Mouse (Mus musculus) MEL (cell line): ENCODE measurements around the gene Ebf4. TPM values are rescaled to one million over a fixed set of nuclear protein-coding genes. Genes with fewer than 3 reads are reported as not detected.

Source experiments
- DNase-seq: peaks from one replicate; pipeline ENCODE4 v3.0.0; 2011; ENCODE audit warnings: low read depth, low spot score
- H3K27ac ChIP-seq: 2 replicates; pipeline ENCODE4 v1.5.1; 2012; ENCODE audit warnings: low read depth, mild to moderate bottlenecking, control low read depth, low read length, moderate library complexity; ENCODE audit not compliant: control insufficient read depth
- H3K27me3 ChIP-seq, 2 experiments: fragments of 150-350 bp in 1 of 2; sonication (generic) in 1 of 2; 2 replicates each; pipeline ENCODE4 v1.6.1; 2012; ENCODE audit warnings: low read length in 2 of 2, mild to moderate bottlenecking in 2 of 2, improper control_type of control experiment in 1 of 2, moderate library complexity in 1 of 2; ENCODE audit not compliant: insufficient read depth in 2 of 2, control insufficient read depth in 1 of 2
- H3K36me3 ChIP-seq, 2 experiments: 2 replicates each; pipeline ENCODE4 v1.6.1; 2012 to 2014; ENCODE audit warnings: low read length in 2 of 2, improper control_type of control experiment in 1 of 2, inconsistent platforms in 1 of 2, mild to moderate bottlenecking in 1 of 2; ENCODE audit not compliant: insufficient read depth in 2 of 2, control insufficient read depth in 1 of 2
- H3K4me1 ChIP-seq, 2 experiments: fragments of 150-350 bp in 1 of 2; sonication (generic) in 1 of 2; 2 replicates each; pipeline ENCODE4 v1.6.1; 2012; ENCODE audit warnings: low read length in 2 of 2, improper control_type of control experiment in 1 of 2, mild to moderate bottlenecking in 1 of 2; ENCODE audit not compliant: insufficient read depth in 2 of 2, control insufficient read depth in 1 of 2
- H3K4me3 ChIP-seq, 2 experiments: fragments of 150-350 bp in 1 of 2; sonication (generic) in 1 of 2; 2 replicates each; pipeline ENCODE4 v1.5.1; 2012; ENCODE audit warnings: low read depth in 2 of 2, low read length in 2 of 2, mild to moderate bottlenecking in 2 of 2, moderate library complexity in 2 of 2, control low read depth in 1 of 2, improper control_type of control experiment in 1 of 2; ENCODE audit not compliant: control insufficient read depth in 1 of 2, insufficient read depth in 1 of 2
- H3K79me2 ChIP-seq: 2 replicates; pipeline ENCODE4 v1.6.1; 2012; ENCODE audit warnings: mild to moderate bottlenecking, low read length, moderate library complexity; ENCODE audit not compliant: control insufficient read depth, poor library complexity, insufficient read depth
- H3K9ac ChIP-seq: 2 replicates; pipeline ENCODE4 v1.6.1; 2012; ENCODE audit warnings: low read depth, mild to moderate bottlenecking, control low read depth, low read length, moderate library complexity; ENCODE audit not compliant: control insufficient read depth, poor library complexity, severe bottlenecking
- H3K9me3 ChIP-seq: fragments of 150-350 bp; sonication (generic); replicated peaks from 2 replicates; pipeline ENCODE4 v1.6.1; 2012; ENCODE audit warnings: mild to moderate bottlenecking, low read length, improper control_type of control experiment, moderate library complexity; ENCODE audit not compliant: insufficient read depth
- CHD1 ChIP-seq: IDR thresholded peaks from 2 replicates; pipeline ENCODE4 v1.6.1; 2012; ENCODE audit warnings: low read depth, mild to moderate bottlenecking, inconsistent platforms, low read length, improper control_type of control experiment
- CHD2 ChIP-seq: IDR thresholded peaks from 2 replicates; pipeline ENCODE4 v1.6.1; 2011; ENCODE audit warnings: low read length, improper control_type of control experiment
- CTCF ChIP-seq, 3 experiments: IDR thresholded peaks in 2 of 3; conservative IDR thresholded peaks in 1 of 3; 2 replicates each; pipeline ENCODE4 v1.5.1; 2011 to 2012; ENCODE audit warnings: low read length in 3 of 3, low read depth in 2 of 3, mild to moderate bottlenecking in 2 of 3, improper control_type of control experiment in 1 of 3, inconsistent platforms in 1 of 3, mixed read lengths in 1 of 3, moderate library complexity in 1 of 3; ENCODE audit not compliant: control insufficient read depth in 1 of 3, insufficient read depth in 1 of 3, poor library complexity in 1 of 3, severe bottlenecking in 1 of 3
- ELF1 ChIP-seq: IDR thresholded peaks from 2 replicates; pipeline ENCODE4 v1.6.1; 2014; ENCODE audit warnings: low read depth, mild to moderate bottlenecking, inconsistent platforms, low read length, improper control_type of control experiment, moderate library complexity
- EP300 ChIP-seq, 2 experiments: IDR thresholded peaks; 2 replicates each; pipeline ENCODE4 v1.6.1; 2011; ENCODE audit warnings: improper control_type of control experiment in 2 of 2, low read length in 2 of 2, low read depth in 1 of 2, mild to moderate bottlenecking in 1 of 2
- ETS1 ChIP-seq: IDR thresholded peaks from 2 replicates; pipeline ENCODE4 v1.6.1; 2012; ENCODE audit warnings: low read depth, mild to moderate bottlenecking, inconsistent platforms, low read length, improper control_type of control experiment, moderate library complexity
- GABPA ChIP-seq: IDR thresholded peaks from 2 replicates; pipeline ENCODE4 v1.6.1; 2012; ENCODE audit warnings: low read depth, mild to moderate bottlenecking, inconsistent platforms, low read length, improper control_type of control experiment, moderate library complexity
- GATA1 ChIP-seq: IDR thresholded peaks from 2 replicates; pipeline ENCODE4 v1.6.1; 2011; ENCODE audit warnings: low read depth, low read length, improper control_type of control experiment
- HCFC1 ChIP-seq: IDR thresholded peaks from 2 replicates; pipeline ENCODE4 v1.6.1; 2012; ENCODE audit warnings: low read depth, mild to moderate bottlenecking, inconsistent platforms, low read length, improper control_type of control experiment, moderate library complexity
- JUND ChIP-seq: IDR thresholded peaks from 2 replicates; pipeline ENCODE4 v1.6.1; 2011; ENCODE audit warnings: low read depth, mild to moderate bottlenecking, improper control_type of control experiment, low read length
- KAT2A ChIP-seq: conservative IDR thresholded peaks from 2 replicates; pipeline ENCODE4 v1.6.1; 2012; ENCODE audit warnings: low read depth, low read length, improper control_type of control experiment, inconsistent platforms
- MAX ChIP-seq: IDR thresholded peaks from 2 replicates; pipeline ENCODE4 v1.6.1; 2011; ENCODE audit warnings: low read length, improper control_type of control experiment
- MXI1 ChIP-seq: IDR thresholded peaks from 2 replicates; pipeline ENCODE4 v1.6.1; 2011; ENCODE audit warnings: mild to moderate bottlenecking, low read depth, low read length, improper control_type of control experiment
- NELFE ChIP-seq: IDR thresholded peaks from 2 replicates; pipeline ENCODE4 v1.6.1; 2011; ENCODE audit warnings: low read depth, low read length, improper control_type of control experiment
- POLR2AphosphoS2 ChIP-seq: IDR thresholded peaks from 2 replicates; pipeline ENCODE4 v1.6.1; 2011; ENCODE audit warnings: low read length, improper control_type of control experiment
- POLR2AphosphoS5 ChIP-seq: IDR thresholded peaks from 2 replicates; pipeline ENCODE4 v1.6.1; 2012; ENCODE audit warnings: low read depth, borderline replicate concordance, mild to moderate bottlenecking, inconsistent platforms, low read length, moderate library complexity, mixed read lengths
- RAD21 ChIP-seq: IDR thresholded peaks from 2 replicates; pipeline ENCODE4 v1.6.1; 2011; ENCODE audit warnings: mild to moderate bottlenecking, low read depth, low read length, improper control_type of control experiment
- SIN3A ChIP-seq: IDR thresholded peaks from 2 replicates; pipeline ENCODE4 v1.6.1; 2012; ENCODE audit warnings: low read length, improper control_type of control experiment, inconsistent platforms
- SMC3 ChIP-seq: IDR thresholded peaks from 2 replicates; pipeline ENCODE4 v1.6.1; 2011; ENCODE audit warnings: low read depth, low read length, improper control_type of control experiment
- TBP ChIP-seq: IDR thresholded peaks from 2 replicates; pipeline ENCODE4 v1.8.0; 2011; ENCODE audit warnings: low read depth, low read length, improper control_type of control experiment
- TCF12 ChIP-seq: IDR thresholded peaks from 2 replicates; pipeline ENCODE4 v1.6.1; 2014; ENCODE audit warnings: low read depth, mild to moderate bottlenecking, inconsistent platforms, low read length, improper control_type of control experiment, moderate library complexity
- UBTF ChIP-seq: IDR thresholded peaks from 2 replicates; pipeline ENCODE4 v1.6.1; 2012; ENCODE audit warnings: low read depth, mild to moderate bottlenecking, inconsistent platforms, low read length, improper control_type of control experiment, moderate library complexity, borderline replicate concordance; ENCODE audit not compliant: insufficient read depth
- USF2 ChIP-seq, 2 experiments: IDR thresholded peaks; 2 replicates each; pipeline ENCODE4 v1.6.1; 2011 to 2012; ENCODE audit warnings: improper control_type of control experiment in 2 of 2, low read length in 2 of 2, borderline replicate concordance in 1 of 2, inconsistent platforms in 1 of 2, low read depth in 1 of 2, mild to moderate bottlenecking in 1 of 2; ENCODE audit not compliant: insufficient read depth in 1 of 2
- ZC3H11A ChIP-seq: IDR thresholded peaks from 2 replicates; pipeline ENCODE4 v1.6.1; 2012; ENCODE audit warnings: low read depth, mild to moderate bottlenecking, inconsistent platforms, low read length, improper control_type of control experiment
- ZNF384 ChIP-seq: IDR thresholded peaks from 2 replicates; pipeline ENCODE4 v1.6.1; 2012; ENCODE audit warnings: low read depth, mild to moderate bottlenecking, inconsistent platforms, low read length, improper control_type of control experiment
- polyA plus RNA-seq, 2 experiments: library from polyadenylated mRNA; stranded (reverse) in 1 of 2; unstranded in 1 of 2; fragments of >175 nt in 1 of 2; fragments of >200 nt in 1 of 2; gene quantifications; 2 replicates each; pipeline versions ENCODE4 v1.2.1 to v1.2.4; 2012; ENCODE audit warnings: low replicate concordance in 2 of 2, low read depth in 1 of 2; ENCODE audit not compliant: insufficient read length in 2 of 2, insufficient read depth in 1 of 2, missing spikeins in 1 of 2
- total RNA-seq: library from RNA; depleted of rRNA; stranded (reverse); fragments of 300-350 nt; gene quantifications from 2 replicates; pipeline ENCODE4 v1.2.3, GENCODE M21; 2012

Ebf4 gene
- total and polyA plus RNA-seq, 3 experiments = 0.12 to 0.72 TPM; not detected in 1

DNA sequence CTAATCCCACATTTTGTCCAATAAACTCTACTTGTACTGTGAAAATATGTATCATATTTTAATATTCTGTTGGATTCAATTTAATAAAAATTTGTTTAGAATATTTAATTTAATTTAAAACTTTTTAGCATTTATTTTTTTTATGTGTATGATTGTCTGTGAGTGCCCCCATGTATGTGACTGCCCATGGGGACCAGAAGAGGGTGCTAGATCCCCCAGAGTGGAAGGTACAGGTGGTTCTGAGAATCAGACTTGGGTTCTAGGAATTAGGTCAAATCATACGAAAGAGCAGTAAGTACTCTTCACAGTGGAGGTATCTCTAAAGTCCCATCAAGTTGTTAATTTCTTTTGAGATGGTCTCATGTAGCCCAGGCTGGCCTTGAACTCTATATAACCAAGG, 32.1 kb downstream of the Ebf4 start:
- H3K4me1 ChIP-seq = peaks cover 3 to 4% of the 10 kb centered on the region in 2 experiments
- H3K36me3 ChIP-seq = peaks cover 0 to 3% of the 10 kb centered on the region in 2 experiments; a peak in 1 of 4 replicates
- no peak overlapping the region for H3K4me3 ChIP-seq
- no peak overlapping the region for H3K9ac ChIP-seq
- H3K27me3 ChIP-seq = no peaks in the 10 kb centered on the region
- peak; percentile 31 for DNase-seq
- H3K27ac ChIP-seq = no peak overlapping the region
- no peaks in the 10 kb centered on the region for H3K9me3 ChIP-seq
- H3K79me2 ChIP-seq = no peaks in the 10 kb centered on the region
- TF ChIP-seq ZC3H11A (peak; percentile 37), CHD1 (no peak), CTCF (IDR thresholded peaks at IDR 0.05 in 2 of 3, conservative IDR thresholded peaks at IDR 0.05 in 1 of 3; ENCODE audit: control insufficient read depth in 1 of 3, insufficient read depth in 1 of 3, low read depth in 2 of 3, low read length in 3 of 3, poor library complexity in 1 of 3, severe bottlenecking in 1 of 3) (peak; percentile 33 to 56 (median 51); a peak in 5 of 6 replicates), MXI1 (no peak), POLR2AphosphoS2 (no peak), RAD21 (peak; percentile 49), SMC3 (peak; percentile 57), MAX (no peak), NELFE (no peak), USF2 (IDR thresholded peaks at IDR 0.05; ENCODE audit: borderline replicate concordance in 1 of 2, insufficient read depth in 1 of 2, low read depth in 1 of 2, low read length in 2 of 2) (no peak), ELF1 (no peak), KAT2A (no peak)

DNA sequence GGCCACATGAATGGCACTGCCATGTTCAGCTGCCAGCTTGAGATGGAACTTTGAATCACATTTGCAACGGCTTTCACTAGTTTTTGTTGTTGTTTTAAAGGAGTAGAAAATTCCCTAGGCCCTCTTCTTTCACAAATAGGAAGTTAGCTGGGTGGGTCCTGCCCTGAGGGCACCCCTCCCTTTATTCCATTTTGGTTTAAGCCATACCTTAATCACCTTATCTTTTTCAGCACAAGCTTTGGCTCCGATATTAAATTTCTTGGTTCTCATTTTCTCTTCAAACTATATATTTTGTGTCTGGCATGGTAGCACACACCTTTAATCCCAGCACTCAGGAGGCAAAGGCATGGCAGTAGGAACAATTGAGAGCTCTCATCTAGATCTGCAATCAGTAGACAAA, 34.5 kb downstream of the Ebf4 start:
- Histone ChIP-seq H3K79me2 (no peaks in the 10 kb centered on the region), H3K4me1 (peaks cover 3 to 12% of the 10 kb centered on the region in 2 experiments), H3K4me3 (peak overlapping the region in 1 of 2 experiments; percentile 16; a peak in 1 of 4 replicates), H3K9me3 (no peaks in the 10 kb centered on the region), H3K36me3 (peaks cover 0 to 11% of the 10 kb centered on the region in 2 experiments; a peak in 2 of 4 replicates), H3K27me3 (no peaks in the 10 kb centered on the region), H3K27ac (peak overlapping the region; percentile 55; the same call in 1 of the 2 replicates), H3K9ac (peak overlapping the region; percentile 23; the same call in 1 of the 2 replicates)
- peak; percentile 73 for DNase-seq
- TF ChIP-seq TBP (no peak), RAD21 (no peak), POLR2AphosphoS5 (no peak), ZC3H11A (no peak), EP300 (IDR thresholded peaks at IDR 0.05; ENCODE audit: low read depth in 1 of 2, low read length in 2 of 2) (peak; percentile 36 to 47; a peak in 2 of 4 replicates), HCFC1 (no peak), GABPA (no peak), ETS1 (0 out of 2 replicates have a peak, but pooled peaks have one; percentile 30), ZNF384 (no peak), CHD1 (peak; percentile 91; the same call in 1 of the 2 replicates), SIN3A (peak; percentile 63), GATA1 (peak; percentile 78), TCF12 (peak; percentile 55; the same call in 1 of the 2 replicates), JUND (no peak), POLR2AphosphoS2 (no peak), CHD2 (no peak), UBTF (no peak)
